8 mouse cellular contexts compared by ENCODE assay signal in genomic region chr9:45121769-45122168, GRCm38 (mm10). TPM values are rescaled to one million over a fixed set of nuclear protein-coding genes. Genes with fewer than 3 reads are reported as not detected.
DNase-seq lines count a peak whose midpoint lies in the region; ATAC-seq and TF ChIP-seq lines count a peak whose summit lies in the region.

No protein-coding gene starts in this region.

- H3K9me3 ChIP-seq in embryonic facial prominence, embryonic 11.5 days (replicated peaks; ENCODE audit: control insufficient read depth, low read length), result no peaks in the 10 kb centered on the region
- no peaks in the 10 kb centered on the region for H3K9me3 ChIP-seq in limb, embryonic 12.5 days
- no peaks in the 10 kb centered on the region for H3K9me3 ChIP-seq in midbrain, embryonic 14.5 days (ENCODE audit: control insufficient read depth, low read length)

- intact Hi-C loops in heart, adult 2 months (cut with DNase I), result loop anchor here (1.0 kb wide), 1 partner anchor 25 kb away; no protein-coding TSS in a partner anchor

- no peak overlapping the region for H3K27ac ChIP-seq in embryonic facial prominence, embryonic 11.5 days (replicated peaks; ENCODE audit: low read depth, low read length)
- no peak overlapping the region for H3K27ac ChIP-seq in heart, adult 2 months
- H3K27ac ChIP-seq in kidney, adult 2 months (ENCODE audit: insufficient read depth, low read depth, low read length), result no peak overlapping the region
- no peak overlapping the region for H3K27ac ChIP-seq in limb, embryonic 12.5 days
- no peak overlapping the region for H3K27ac ChIP-seq in midbrain, embryonic 14.5 days (replicated peaks; ENCODE audit: low read depth, low read length)
- peak overlapping the region; percentile 58 for H3K27ac ChIP-seq in spleen, adult 2 months (ENCODE audit: insufficient read depth, low read length)

- H3K36me3 ChIP-seq in embryonic facial prominence, embryonic 11.5 days (replicated peaks; ENCODE audit: control insufficient read depth, insufficient read depth, low read depth, low read length), result no peaks in the 10 kb centered on the region
- H3K36me3 ChIP-seq in heart, adult 2 months (ENCODE audit: control insufficient read depth, insufficient read depth, low read length), result no peaks in the 10 kb centered on the region
- H3K36me3 ChIP-seq in kidney, adult 2 months (ENCODE audit: control insufficient read depth, insufficient read depth, low read length), result no peaks in the 10 kb centered on the region
- H3K36me3 ChIP-seq in limb, embryonic 12.5 days, result peaks cover 24% of the 10 kb centered on the region
- H3K36me3 ChIP-seq in midbrain, embryonic 14.5 days (ENCODE audit: control insufficient read depth, insufficient read depth, low read length), result peaks cover 15% of the 10 kb centered on the region
- no peaks in the 10 kb centered on the region for H3K36me3 ChIP-seq in spleen, adult 2 months (ENCODE audit: control insufficient read depth, insufficient read depth, low read length)

- peak; percentile 83 for TF ChIP-seq CTCF in heart, adult 2 months (IDR thresholded peaks at IDR 0.05)
- peak; percentile 92 for TF ChIP-seq CTCF in kidney, adult 2 months (conservative IDR thresholded peaks at IDR 0.05; ENCODE audit: insufficient read depth, insufficient read length, low read depth, low read length)
- TF ChIP-seq CTCF in spleen, adult 2 months (IDR thresholded peaks at IDR 0.05; ENCODE audit: extremely low read depth, insufficient read depth, insufficient read length, insufficient replicate concordance), result peak; percentile 94; the same call in 1 of the 2 replicates

- H3K27me3 ChIP-seq in embryonic facial prominence, embryonic 11.5 days (ENCODE audit: control insufficient read depth, insufficient read depth, low read length), result no peaks in the 10 kb centered on the region
- H3K27me3 ChIP-seq in heart, adult 2 months (ENCODE audit: control insufficient read depth, insufficient read depth, low read length), result no peaks in the 10 kb centered on the region; the same call in 1 of the 2 replicates
- no peaks in the 10 kb centered on the region for H3K27me3 ChIP-seq in kidney, adult 2 months (replicated peaks; ENCODE audit: control insufficient read depth, insufficient read depth, low read length)
- H3K27me3 ChIP-seq in limb, embryonic 12.5 days, result no peaks in the 10 kb centered on the region; the same call in 1 of the 2 replicates
- no peaks in the 10 kb centered on the region for H3K27me3 ChIP-seq in midbrain, embryonic 14.5 days (ENCODE audit: control insufficient read depth, insufficient read depth, low read length)
- no peaks in the 10 kb centered on the region for H3K27me3 ChIP-seq in spleen, adult 2 months (ENCODE audit: control insufficient read depth, insufficient read depth, low read length)

- WGBS in embryonic facial prominence, embryonic 11.5 days, result 3% methylated on average over 10 of the region's 10 CpGs
- 5% methylated on average over 10 of the region's 10 CpGs for WGBS in heart, adult 2 months
- WGBS in kidney, adult 2 months, result 3% methylated on average over 10 of the region's 10 CpGs
- 4% methylated on average over 10 of the region's 10 CpGs for WGBS in limb, embryonic 12.5 days
- 4% methylated on average over 10 of the region's 10 CpGs for WGBS in midbrain, embryonic 14.5 days
- 4% methylated on average over 10 of the region's 10 CpGs for WGBS in spleen, adult 2 months

- peak; percentile 55 for DNase-seq in ovary, postnatal 10 days (ENCODE audit: low spot score)
- no peak for DNase-seq in ovary, adult 18-20 months (ENCODE audit: low spot score)
- DNase-seq in embryonic facial prominence, embryonic 11.5 days (ENCODE audit: low spot score), result peak; percentile 82
- peak; percentile 74 for DNase-seq in heart, adult 2 months
- DNase-seq in kidney, adult 2 months, result peak; percentile 81
- DNase-seq in midbrain, embryonic 14.5 days, result peak; percentile 88
- peak; percentile 76 to 79 for DNase-seq in spleen, adult 2 months (ENCODE audit: low read depth in 1 of 2, low spot score in 2 of 2)

- H3K4me3 ChIP-seq in embryonic facial prominence, embryonic 11.5 days (ENCODE audit: low read depth, low read length), result no peak overlapping the region
- H3K4me3 ChIP-seq in heart, adult 2 months, result no peak overlapping the region
- no peak overlapping the region for H3K4me3 ChIP-seq in kidney, adult 2 months (ENCODE audit: insufficient read depth, low read depth, low read length)
- H3K4me3 ChIP-seq in limb, embryonic 12.5 days (replicated peaks), result peak overlapping the region; percentile 13
- peak overlapping the region; percentile 7; the same call in 1 of the 2 replicates for H3K4me3 ChIP-seq in midbrain, embryonic 14.5 days (replicated peaks; ENCODE audit: low read depth, low read length)
- peak overlapping the region; percentile 14; the same call in 1 of the 2 replicates for H3K4me3 ChIP-seq in spleen, adult 2 months (ENCODE audit: extremely low read depth, insufficient read depth, insufficient read length)

- no peaks in the 10 kb centered on the region for H3K79me2 ChIP-seq in heart, adult 2 months (replicated peaks; ENCODE audit: control insufficient read depth, insufficient read depth, low read length)

- ATAC-seq in embryonic facial prominence, embryonic 11.5 days (replicated peaks; ENCODE audit: insufficient number of reproducible peaks, low FRiP score, low TSS enrichment, low read depth), result 0 out of 2 replicates have a peak, but pooled peaks have one; percentile 16
- ATAC-seq in limb, embryonic 12.5 days (ENCODE audit: insufficient number of reproducible peaks, insufficient read depth, low FRiP score, low TSS enrichment, low read depth), result no peak; the same call in 1 of the 2 replicates
- ATAC-seq in midbrain, embryonic 14.5 days (ENCODE audit: low FRiP score, low TSS enrichment), result peak; percentile 49; the same call in 1 of the 2 replicates

- H3K9ac ChIP-seq in embryonic facial prominence, embryonic 11.5 days (replicated peaks; ENCODE audit: low read length), result no peak overlapping the region
- H3K9ac ChIP-seq in heart, adult 2 months (ENCODE audit: low read depth, low read length), result no peak overlapping the region
- peak overlapping the region; percentile 13; the same call in 1 of the 2 replicates for H3K9ac ChIP-seq in limb, embryonic 12.5 days (replicated peaks)
- H3K9ac ChIP-seq in midbrain, embryonic 14.5 days (replicated peaks; ENCODE audit: low read length), result no peak overlapping the region

- TF ChIP-seq POLR2A in heart, adult 2 months (IDR thresholded peaks at IDR 0.05; ENCODE audit: insufficient read depth, low read depth, low read length), result no peak
- TF ChIP-seq POLR2A in kidney, adult 2 months (IDR thresholded peaks at IDR 0.05; ENCODE audit: low read depth, low read length), result no peak
- no peak for TF ChIP-seq POLR2A in spleen, adult 2 months (IDR thresholded peaks at IDR 0.05; ENCODE audit: low read depth, low read length)

- H3K4me1 ChIP-seq in embryonic facial prominence, embryonic 11.5 days (ENCODE audit: control insufficient read depth, insufficient read depth, low read length), result peaks cover 3% of the 10 kb centered on the region; the same call in 1 of the 2 replicates
- H3K4me1 ChIP-seq in heart, adult 2 months (ENCODE audit: control insufficient read depth, insufficient read depth, low read length), result peaks cover 1% of the 10 kb centered on the region; the same call in 1 of the 2 replicates
- H3K4me1 ChIP-seq in kidney, adult 2 months (ENCODE audit: control insufficient read depth, insufficient read depth, low read length), result no peaks in the 10 kb centered on the region
- peaks cover 28% of the 10 kb centered on the region for H3K4me1 ChIP-seq in limb, embryonic 12.5 days (replicated peaks)
- peaks cover 23% of the 10 kb centered on the region for H3K4me1 ChIP-seq in midbrain, embryonic 14.5 days (ENCODE audit: control insufficient read depth, insufficient read depth, low read length)
- H3K4me1 ChIP-seq in spleen, adult 2 months (ENCODE audit: control insufficient read depth, insufficient read depth, insufficient read length), result peaks cover 14% of the 10 kb centered on the region; the same call in 1 of the 2 replicates

- H3K4me2 ChIP-seq in embryonic facial prominence, embryonic 11.5 days (ENCODE audit: low read depth, low read length), result no peak overlapping the region; the same call in 1 of the 2 replicates
- peak overlapping the region; percentile 43 for H3K4me2 ChIP-seq in limb, embryonic 12.5 days
- peak overlapping the region; percentile 38 for H3K4me2 ChIP-seq in midbrain, embryonic 14.5 days (ENCODE audit: low read length)

- TF ChIP-seq EP300 in heart, adult 2 months (IDR thresholded peaks at IDR 0.05; ENCODE audit: insufficient read depth, low read depth, low read length), result peak; percentile 59; the same call in 1 of the 2 replicates

RNA-seq across cellular contexts. Expression of gene Scn2b, which starts 4.2 kb away (rescaled TPM):
- polyA plus RNA-seq in embryonic facial prominence, embryonic 11.5 days (2014; fragmentation: Nextera tagmentation; extraction: Ambion mirVana), result 4.1 and 4.9 TPM in 2 replicates
- total RNA-seq in heart, adult 2 months (2021), result 1 to 10 TPM; 1.2 to 1.3 TPM
- 0.23 and 0.31 TPM in 2 replicates for polyA plus RNA-seq in heart, adult 2 months (2012; rRNA removed)
- 0.45 and 0.58 TPM in 2 replicates for polyA plus RNA-seq in kidney, adult 2 months (2012; rRNA removed)
- 6.4 and 6.9 TPM in 2 replicates for polyA plus RNA-seq in limb, embryonic 12.5 days (2016; fragmentation: Nextera tagmentation; extraction: Ambion mirVana)
- polyA plus RNA-seq in midbrain, embryonic 14.5 days (2014; fragmentation: Nextera tagmentation; extraction: Ambion mirVana), result 6.6 and 8.1 TPM in 2 replicates
- 0.97 and 1.8 TPM in 2 replicates for polyA plus RNA-seq in spleen, adult 2 months (2012; rRNA removed)

RNA-seq across cellular contexts. Expression of gene Scn4b, which starts 16.4 kb away (rescaled TPM):
- polyA plus RNA-seq in embryonic facial prominence, embryonic 11.5 days (2014; fragmentation: Nextera tagmentation; extraction: Ambion mirVana), result 0.04 and 0.21 TPM in 2 replicates
- total RNA-seq in heart, adult 2 months (2021), result 10 to 100 TPM; 14.2 to 16.9 TPM
- 5.1 and 8.3 TPM in 2 replicates for polyA plus RNA-seq in heart, adult 2 months (2012; rRNA removed)
- polyA plus RNA-seq in kidney, adult 2 months (2012; rRNA removed), result 13.3 and 13.8 TPM in 2 replicates
- polyA plus RNA-seq in limb, embryonic 12.5 days (2016; fragmentation: Nextera tagmentation; extraction: Ambion mirVana), result 0.28 and 0.49 TPM in 2 replicates
- 0.05 TPM in 1 of 2 replicates, not detected in the other for polyA plus RNA-seq in midbrain, embryonic 14.5 days (2014; fragmentation: Nextera tagmentation; extraction: Ambion mirVana)
- polyA plus RNA-seq in spleen, adult 2 months (2012; rRNA removed), result 0.47 and 0.91 TPM in 2 replicates

RNA-seq across cellular contexts. Expression of gene Jaml, which starts 42.8 kb away (rescaled TPM):
- polyA plus RNA-seq in embryonic facial prominence, embryonic 11.5 days (2014; fragmentation: Nextera tagmentation; extraction: Ambion mirVana), result 0.49 and 0.50 TPM in 2 replicates
- under 1 TPM; 0.20 to 0.29 TPM for total RNA-seq in heart, adult 2 months (2021)
- 0.14 and 0.18 TPM in 2 replicates for polyA plus RNA-seq in heart, adult 2 months (2012; rRNA removed)
- polyA plus RNA-seq in kidney, adult 2 months (2012; rRNA removed), result 0.08 and 0.53 TPM in 2 replicates
- 0.99 and 1.00 TPM in 2 replicates for polyA plus RNA-seq in limb, embryonic 12.5 days (2016; fragmentation: Nextera tagmentation; extraction: Ambion mirVana)
- 0.12 and 0.24 TPM in 2 replicates for polyA plus RNA-seq in midbrain, embryonic 14.5 days (2014; fragmentation: Nextera tagmentation; extraction: Ambion mirVana)
- 2.4 and 2.8 TPM in 2 replicates for polyA plus RNA-seq in spleen, adult 2 months (2012; rRNA removed)

Comparison
In these comparisons a context has a peak if more than half of its experiments do, and no peak if none do; other contexts are left out.
1. H3K4me3 ChIP-seq: peak in limb, embryonic 12.5 days (single experiment), midbrain, embryonic 14.5 days (single experiment) and spleen, adult 2 months (single experiment); none in embryonic facial prominence, embryonic 11.5 days (single experiment), heart, adult 2 months (single experiment) and kidney, adult 2 months (single experiment).
2. Peak in every context shown above with its lines, with median percentiles within 50 percentile points of each other: CTCF ChIP-seq.